Mouse (Mus musculus) lung, embryonic 15.5 days (tissue): ENCODE measurements at regions not wholly inside any gene's neighbourhood (a gene's known extent, or its start where the extent isn't known, plus 50 kb on each side); places are given as distances from the start of the nearest gene placed in this dataset.
A peak's percentile ranks its signal among the peaks of the same experiment; 100 is the strongest.

Experiments used
- ATAC-seq: fragments of 200-750 bp; cut with Nextera tagmentation; 2 replicates; pipeline ENCODE4 v1.8.0; 2017; ENCODE audit warnings: moderate number of reproducible peaks, borderline replicate concordance; ENCODE audit not compliant: low FRiP score, low TSS enrichment; ENCODE audit errors: extremely low read depth
- H3K27ac ChIP-seq: fragments of 300-500 bp; sonication (generic); 2 replicates; pipeline ENCODE4 v1.5.1; 2015; ENCODE audit warnings: moderate library complexity, mild to moderate bottlenecking, inconsistent platforms
- H3K27me3 ChIP-seq: fragments of 300-500 bp; sonication (generic); 2 replicates; pipeline ENCODE4 v1.6.1; 2015; ENCODE audit warnings: inconsistent platforms
- H3K36me3 ChIP-seq: fragments of 300-500 bp; sonication (generic); 2 replicates; pipeline ENCODE4 v1.6.1; 2015; ENCODE audit warnings: inconsistent platforms
- H3K4me1 ChIP-seq: fragments of 300-500 bp; sonication (generic); 2 replicates; pipeline ENCODE4 v1.6.1; 2015; ENCODE audit warnings: inconsistent platforms
- H3K4me2 ChIP-seq: fragments of 300-500 bp; sonication (generic); 2 replicates; pipeline ENCODE4 v1.6.1; 2015; ENCODE audit warnings: inconsistent platforms, mild to moderate bottlenecking, moderate library complexity
- H3K4me3 ChIP-seq: fragments of 300-500 bp; sonication (generic); 2 replicates; pipeline ENCODE4 v1.5.1; 2015; ENCODE audit warnings: mild to moderate bottlenecking, inconsistent platforms
- H3K9ac ChIP-seq: fragments of 300-500 bp; sonication (generic); 2 replicates; pipeline ENCODE4 v1.6.1; 2015; ENCODE audit warnings: inconsistent platforms
- H3K9me3 ChIP-seq: fragments of 300-500 bp; sonication (generic); 2 replicates; pipeline ENCODE4 v1.6.1; 2016; ENCODE audit warnings: inconsistent platforms
- WGBS: fragments of 180-500 bp; shearing (Covaris S2); methylation state at CpG from one replicate; pipeline ENCODE4 v1.1.7; 2015; 5-methylcytosine and 5-hydroxymethylcytosine counted together

DNA sequence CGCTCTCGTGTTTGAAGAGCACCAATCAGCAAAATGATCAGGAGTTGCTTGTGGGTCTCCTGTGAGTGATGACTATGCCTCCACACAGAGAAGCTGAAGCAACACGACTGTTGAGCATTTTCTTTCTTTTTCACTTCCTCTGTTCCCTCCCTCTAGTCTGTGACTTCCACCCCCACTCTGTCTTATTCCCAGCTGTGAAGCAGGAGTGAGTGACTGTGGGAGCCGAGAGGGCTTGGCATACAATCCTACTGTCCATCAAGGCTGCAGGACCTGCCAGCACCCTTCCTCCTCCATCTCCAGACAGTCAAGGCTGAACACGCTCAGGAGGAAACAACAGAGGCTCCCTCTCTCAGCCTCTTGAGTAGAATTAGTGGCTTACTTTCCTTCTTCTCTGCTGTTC is 401.3 kb downstream of the Plcl1 start:
- Histone ChIP-seq H3K4me2 (no peak overlapping the region), H3K27me3 (no peaks in the 10 kb centered on the region), H3K36me3 (no peaks in the 10 kb centered on the region), H3K4me3 (no peak overlapping the region), H3K27ac (no peak overlapping the region), H3K9me3 (no peaks in the 10 kb centered on the region), H3K9ac (no peak overlapping the region), H3K4me1 (peaks cover 4% of the 10 kb centered on the region; the same call in 1 of the 2 replicates)
- ATAC-seq: peak; percentile 72; the same call in 1 of the 2 replicates
- 41% methylated on average over 5 of the region's 5 CpGs for WGBS

DNA sequence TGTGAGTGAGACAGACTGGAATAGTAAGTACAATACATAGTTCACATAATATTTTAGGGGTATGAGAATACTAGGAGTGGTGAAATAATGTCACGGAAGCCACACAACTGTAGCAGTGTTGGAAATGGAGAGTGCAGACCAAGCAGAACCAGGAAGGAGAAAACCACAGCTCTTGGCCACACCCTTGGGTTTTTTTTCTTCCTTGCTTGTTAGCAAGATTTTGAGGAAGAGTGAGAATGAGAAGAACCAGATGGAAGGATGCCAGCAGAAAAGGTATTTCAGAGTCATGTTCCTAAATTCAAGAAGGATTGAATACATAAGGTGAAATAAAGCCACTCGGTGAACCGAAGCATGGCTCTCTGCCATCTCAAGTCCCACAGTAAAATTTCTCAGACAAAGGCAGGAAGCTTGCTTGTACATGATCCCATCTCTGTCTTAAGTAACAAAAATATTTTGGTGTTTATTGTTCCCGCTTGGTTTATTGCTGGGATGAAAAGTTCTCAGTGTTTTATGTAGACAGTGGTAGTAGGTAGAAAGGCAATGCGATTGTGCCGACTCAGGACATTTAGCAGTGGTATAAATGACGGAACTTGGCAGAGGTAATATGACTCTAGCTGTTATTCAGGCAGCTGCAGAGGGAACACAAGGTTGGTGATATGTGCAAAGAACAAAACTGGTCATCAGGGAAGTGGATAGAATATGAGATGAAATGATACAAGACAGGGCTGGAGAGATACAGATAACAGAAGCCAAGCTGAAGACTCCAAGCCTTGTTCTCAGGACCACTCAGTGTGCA is 403.2 kb downstream of the Plcl1 start:
- Histone ChIP-seq H3K27ac (no peak overlapping the region), H3K4me1 (peaks cover 4% of the 10 kb centered on the region; the same call in 1 of the 2 replicates), H3K9ac (no peak overlapping the region), H3K4me3 (no peak overlapping the region), H3K27me3 (no peaks in the 10 kb centered on the region), H3K4me2 (no peak overlapping the region), H3K36me3 (no peaks in the 10 kb centered on the region), H3K9me3 (no peaks in the 10 kb centered on the region)
- 65% methylated on average over 7 of the region's 7 CpGs for WGBS
- ATAC-seq: no peak

- Histone ChIP-seq H3K4me1 (no peaks in the 10 kb centered on the region), H3K9me3 (no peaks in the 10 kb centered on the region), H3K4me2 (no peak overlapping the region), H3K27ac (no peak overlapping the region), H3K27me3 (no peaks in the 10 kb centered on the region), H3K36me3 (no peaks in the 10 kb centered on the region), H3K9ac (no peak overlapping the region), H3K4me3 (no peak overlapping the region)
- 67% methylated on average over 1 of the region's 1 CpGs for WGBS
- no peak for ATAC-seq
These were observed 406.8 kb downstream of the Plcl1 start for GRCm38 (mm10) chr1:55812486-55812885.

DNA sequence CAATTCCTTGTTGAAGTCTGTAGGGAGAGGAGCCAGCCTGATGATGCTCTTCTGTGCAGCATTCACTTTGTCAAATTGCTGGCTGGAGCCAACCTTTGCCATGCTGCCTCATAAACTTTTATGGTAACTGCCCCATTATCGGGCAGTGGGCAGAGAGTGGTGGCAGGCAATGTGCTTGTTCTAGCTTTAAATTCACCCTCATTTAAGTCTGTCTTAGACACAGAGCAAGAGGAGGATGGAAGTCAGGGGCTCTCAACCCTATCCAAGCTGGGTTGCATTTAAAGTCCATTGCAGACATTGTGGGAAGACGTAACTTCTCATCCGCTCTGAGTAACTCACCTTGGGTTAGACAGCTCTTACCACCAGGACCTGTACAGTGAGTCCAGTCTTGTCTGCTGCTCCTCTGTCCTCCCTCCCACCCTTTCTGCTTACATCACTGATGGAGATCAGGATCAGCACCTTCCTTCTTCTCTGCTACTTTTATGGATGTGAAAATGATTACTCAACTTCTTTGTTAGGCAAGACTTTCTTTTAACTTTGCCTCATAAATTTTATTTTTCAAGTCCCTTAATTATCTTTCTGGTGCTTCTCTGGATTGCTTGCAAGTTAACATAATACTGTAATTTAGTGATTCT is 415.3 kb downstream of the Plcl1 start:
- ATAC-seq: no peak

GRCm38 (mm10) chr1:55822599-55822998 is 416.9 kb downstream of the Plcl1 start:
- H3K9ac ChIP-seq: no peak overlapping the region
- H3K4me1 ChIP-seq: no peaks in the 10 kb centered on the region
- H3K4me2 ChIP-seq: no peak overlapping the region
- no peak overlapping the region for H3K4me3 ChIP-seq
- H3K27ac ChIP-seq: no peak overlapping the region
- H3K36me3 ChIP-seq: no peaks in the 10 kb centered on the region
- no peak for ATAC-seq
- no peaks in the 10 kb centered on the region for H3K27me3 ChIP-seq
- no peaks in the 10 kb centered on the region for H3K9me3 ChIP-seq
- 80% methylated on average over 4 of the region's 4 CpGs for WGBS

More for the DNA sequence above, 415.3 kb downstream of the Plcl1 start:
- H3K27ac ChIP-seq: no peak overlapping the region
- H3K4me3 ChIP-seq: no peak overlapping the region
- no peak overlapping the region for H3K9ac ChIP-seq
- no peaks in the 10 kb centered on the region for H3K36me3 ChIP-seq
- H3K4me2 ChIP-seq: no peak overlapping the region
- H3K9me3 ChIP-seq: no peaks in the 10 kb centered on the region
- no peaks in the 10 kb centered on the region for H3K4me1 ChIP-seq
- no peaks in the 10 kb centered on the region for H3K27me3 ChIP-seq
- 68% methylated on average over 3 of the region's 3 CpGs for WGBS

DNA sequence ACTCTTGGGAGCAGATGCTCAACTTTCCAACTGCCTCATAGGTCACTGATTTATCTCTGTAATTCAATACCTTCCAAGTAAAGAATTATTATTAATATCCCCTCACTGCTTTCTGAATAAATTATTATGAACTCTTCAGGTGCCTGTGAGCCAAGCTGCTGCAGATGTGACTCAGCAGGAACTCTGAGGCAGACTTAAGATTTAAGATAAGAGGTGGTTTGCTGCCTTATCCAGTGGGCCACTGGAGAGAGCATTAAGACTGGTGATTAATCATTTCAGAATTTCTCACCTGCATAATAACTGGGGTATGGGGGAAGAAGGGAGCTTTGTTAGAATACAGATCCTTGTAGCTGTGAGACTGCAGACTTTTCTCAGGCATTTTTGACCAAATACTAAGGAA is 421.5 kb downstream of the Plcl1 start:
- H3K4me3 ChIP-seq: no peak overlapping the region
- no peaks in the 10 kb centered on the region for H3K4me1 ChIP-seq
- no peaks in the 10 kb centered on the region for H3K27me3 ChIP-seq
- no peak overlapping the region for H3K4me2 ChIP-seq
- no peaks in the 10 kb centered on the region for H3K9me3 ChIP-seq
- ATAC-seq: no peak
- H3K36me3 ChIP-seq: no peaks in the 10 kb centered on the region
- no peak overlapping the region for H3K9ac ChIP-seq
- no peak overlapping the region for H3K27ac ChIP-seq

DNA sequence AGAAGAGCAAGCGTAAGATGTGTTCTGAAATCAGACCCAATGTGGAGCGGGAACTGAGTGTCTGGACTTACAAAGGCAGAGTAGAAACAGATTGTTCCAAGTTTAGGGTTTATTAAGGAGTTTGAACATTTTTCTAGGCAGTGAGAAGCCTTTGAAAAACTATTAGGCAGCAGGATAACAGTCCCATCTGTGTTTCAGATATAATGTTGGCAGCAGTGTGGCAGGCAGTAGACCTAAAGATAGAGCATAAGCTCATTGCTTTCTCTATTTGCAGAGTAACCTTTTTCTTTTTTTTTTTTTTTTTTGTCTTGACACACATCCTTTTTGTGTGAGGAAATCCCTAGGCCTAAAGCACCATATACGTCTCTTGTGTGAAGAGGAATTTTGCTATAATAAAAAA is 429.6 kb downstream of the Plcl1 start:
- Histone ChIP-seq H3K9ac (no peak overlapping the region), H3K36me3 (no peaks in the 10 kb centered on the region), H3K4me2 (no peak overlapping the region), H3K9me3 (no peaks in the 10 kb centered on the region), H3K4me3 (no peak overlapping the region), H3K4me1 (no peaks in the 10 kb centered on the region), H3K27ac (no peak overlapping the region), H3K27me3 (no peaks in the 10 kb centered on the region)
- WGBS: 92% methylated on average over 3 of the region's 3 CpGs
- no peak for ATAC-seq

DNA sequence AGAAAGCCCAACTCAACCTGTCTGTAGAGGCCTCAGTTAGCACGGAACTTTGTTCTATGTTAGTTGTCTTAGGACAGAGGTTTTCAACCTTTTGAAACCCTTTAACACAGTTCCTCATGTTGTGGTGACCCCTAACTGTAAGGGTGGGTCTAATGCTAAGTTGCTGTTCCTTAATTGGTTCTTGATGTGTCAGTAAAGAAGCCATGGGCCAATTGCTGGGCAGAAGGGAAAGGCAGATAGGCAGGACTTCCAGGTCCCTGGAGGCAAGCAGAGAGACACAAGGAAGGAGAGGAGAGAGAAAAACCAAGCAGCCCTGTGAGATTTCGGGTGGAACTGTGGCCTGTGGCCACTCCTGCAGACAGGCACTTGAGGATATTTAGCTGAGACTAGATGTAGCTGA is 431.0 kb downstream of the Plcl1 start:
- no peak for ATAC-seq
- Histone ChIP-seq H3K27me3 (no peaks in the 10 kb centered on the region), H3K36me3 (no peaks in the 10 kb centered on the region), H3K4me1 (no peaks in the 10 kb centered on the region), H3K4me2 (no peak overlapping the region), H3K4me3 (no peak overlapping the region), H3K9ac (no peak overlapping the region), H3K9me3 (no peaks in the 10 kb centered on the region), H3K27ac (no peak overlapping the region)
- WGBS: 75% methylated on average over 2 of the region's 2 CpGs

DNA sequence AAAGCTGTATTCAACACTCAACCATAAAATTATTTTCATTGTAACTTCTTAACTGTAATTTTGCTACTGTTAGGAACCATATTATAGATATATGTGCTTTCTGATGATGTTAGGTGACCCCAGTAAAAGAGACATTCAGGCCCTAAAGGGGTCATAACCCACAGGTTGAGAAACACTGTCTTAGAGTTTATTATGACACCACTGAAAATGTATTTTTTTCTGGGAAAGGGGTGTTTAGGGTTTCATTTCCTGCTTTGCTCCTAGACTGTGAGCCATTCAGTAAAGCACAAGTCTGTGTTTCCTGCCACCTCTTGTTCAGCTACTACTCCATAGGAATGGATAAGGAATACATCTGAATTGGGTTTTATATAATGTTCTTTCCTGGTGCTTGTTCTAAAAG is 431.6 kb downstream of the Plcl1 start:
- no peaks in the 10 kb centered on the region for H3K4me1 ChIP-seq
- no peaks in the 10 kb centered on the region for H3K27me3 ChIP-seq
- H3K9ac ChIP-seq: no peak overlapping the region
- H3K9me3 ChIP-seq: no peaks in the 10 kb centered on the region
- no peaks in the 10 kb centered on the region for H3K36me3 ChIP-seq
- no peak overlapping the region for H3K27ac ChIP-seq
- H3K4me3 ChIP-seq: no peak overlapping the region
- ATAC-seq: no peak
- no peak overlapping the region for H3K4me2 ChIP-seq

DNA sequence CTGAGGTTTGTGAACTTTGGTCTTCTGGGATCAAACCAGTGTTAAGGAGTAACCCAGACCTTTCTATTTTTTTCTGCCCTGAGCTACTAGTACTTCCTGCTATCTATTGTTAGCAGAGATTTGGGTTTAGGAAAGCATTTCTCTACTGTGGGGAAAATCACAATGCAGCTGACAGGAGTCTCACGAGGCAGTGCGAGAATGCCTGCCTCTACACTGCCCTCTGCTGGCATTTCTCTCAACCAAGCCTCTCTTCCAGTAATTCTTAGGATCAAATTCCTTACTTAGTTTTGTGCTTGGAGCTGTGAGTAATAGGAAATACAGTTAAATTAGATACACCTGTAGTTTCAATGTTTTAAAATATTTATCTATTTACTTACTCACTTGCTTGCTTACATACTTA is 432.4 kb downstream of the Plcl1 start:
- Histone ChIP-seq H3K4me3 (no peak overlapping the region), H3K27ac (no peak overlapping the region)
- no peak; the same call in 1 of the 2 replicates for ATAC-seq

GRCm38 (mm10) chr1:55848806-55849205 is 443.1 kb downstream of the Plcl1 start:
- 79% methylated on average over 3 of the region's 3 CpGs for WGBS
- no peak for ATAC-seq
- Histone ChIP-seq H3K9ac (no peak overlapping the region), H3K27ac (no peak overlapping the region), H3K36me3 (no peaks in the 10 kb centered on the region), H3K4me3 (no peak overlapping the region), H3K4me2 (no peak overlapping the region), H3K4me1 (no peaks in the 10 kb centered on the region), H3K9me3 (no peaks in the 10 kb centered on the region), H3K27me3 (no peaks in the 10 kb centered on the region)

More for the DNA sequence above, 432.4 kb downstream of the Plcl1 start:
- Histone ChIP-seq H3K9ac (no peak overlapping the region), H3K4me1 (no peaks in the 10 kb centered on the region), H3K27me3 (no peaks in the 10 kb centered on the region), H3K9me3 (no peaks in the 10 kb centered on the region), H3K36me3 (no peaks in the 10 kb centered on the region), H3K4me2 (no peak overlapping the region)
- 2% methylated on average over 2 of the region's 2 CpGs for WGBS

DNA sequence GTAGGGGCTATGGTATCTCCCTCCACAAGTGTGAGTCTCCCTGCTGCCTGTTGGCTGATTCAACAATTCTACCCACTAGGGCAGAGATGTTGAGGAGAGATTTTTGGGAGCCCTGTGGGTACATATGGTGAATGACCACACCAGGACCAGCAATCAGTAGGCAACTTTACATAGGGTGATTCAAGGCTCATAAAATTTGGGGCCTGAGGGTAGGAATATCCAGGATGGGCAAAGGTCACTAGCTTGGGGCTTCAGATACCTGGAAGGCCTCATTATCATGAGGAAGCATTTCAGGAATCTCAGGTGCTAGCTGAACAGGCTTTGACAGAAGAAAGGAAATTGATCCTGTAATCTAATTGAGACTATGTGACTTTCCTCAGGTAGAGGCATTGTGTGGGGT is 446.6 kb downstream of the Plcl1 start:
- Histone ChIP-seq H3K9me3 (no peaks in the 10 kb centered on the region), H3K27me3 (no peaks in the 10 kb centered on the region), H3K36me3 (no peaks in the 10 kb centered on the region), H3K4me2 (no peak overlapping the region), H3K27ac (no peak overlapping the region), H3K9ac (no peak overlapping the region), H3K4me3 (no peak overlapping the region), H3K4me1 (no peaks in the 10 kb centered on the region)
- no peak for ATAC-seq
